Mouse (Mus musculus): ENCODE measurements around the gene Zbtb16. TPM values are rescaled to one million over a fixed set of nuclear protein-coding genes. Genes with fewer than 3 reads are reported as not detected.
A peak's percentile ranks its signal among the peaks of the same experiment; 100 is the strongest.

The Zbtb16 gene
- total RNA-seq, 2 experiments from 2014 or later, result 144 to 166 TPM

GRCm38 (mm10) chr9:48735466-48736312 lies 100.3 kb downstream of the Zbtb16 start:
- intact Hi-C loops (cut with DNase I), result loop anchor here (2.0 kb wide), 2 partner anchors 29 to 87 kb away; no protein-coding TSS in a partner anchor
- no peak for DNase-seq

DNA sequence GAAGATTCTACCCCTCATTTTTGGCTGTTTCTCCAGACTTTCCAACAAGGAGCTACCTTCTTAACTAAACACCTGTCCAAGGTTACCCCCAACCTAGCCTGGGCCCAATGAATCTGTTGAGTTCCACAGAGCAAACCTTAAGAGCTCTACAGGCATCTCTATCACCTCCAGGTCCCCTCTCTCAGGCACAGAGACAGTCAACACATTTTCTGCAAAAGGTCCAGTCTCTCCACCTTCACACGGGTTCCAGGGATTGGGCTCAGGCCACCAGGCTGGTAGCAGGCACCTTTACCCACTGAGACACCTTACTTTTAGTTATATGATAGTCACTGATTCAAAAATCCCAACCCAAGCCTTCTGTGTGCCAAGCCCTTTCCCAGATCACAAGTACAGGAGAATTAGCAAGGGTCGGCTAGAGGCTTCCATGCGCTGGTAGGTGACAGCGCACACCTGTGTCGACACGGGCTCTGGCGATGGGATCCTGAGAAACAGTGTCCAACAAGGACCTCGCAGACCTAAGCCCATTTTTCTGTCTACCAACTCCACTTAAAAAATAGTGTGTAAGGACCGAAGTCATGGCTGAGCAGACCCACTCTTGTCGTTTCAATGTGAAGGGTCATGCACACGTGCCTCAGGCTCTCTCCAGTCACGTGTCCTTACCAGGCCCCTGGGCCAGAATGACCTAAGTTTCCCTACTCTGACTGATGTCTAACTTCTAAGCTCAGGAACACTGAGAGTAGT lies 101.1 kb downstream of the Zbtb16 start:
- DNase-seq, result no peak
- intact Hi-C loops (cut with DNase I), result no loop called here

- intact Hi-C loops (cut with DNase I), result no loop called here
- DNase-seq, result no peak
Observed at GRCm38 (mm10) chr9:48733817-48734544, 102.0 kb downstream of the Zbtb16 start.

- DNase-seq, result no peak
- intact Hi-C loops (cut with DNase I), result no loop called here
Observed at GRCm38 (mm10) chr9:48733083-48733482, 102.9 kb downstream of the Zbtb16 start.

DNA sequence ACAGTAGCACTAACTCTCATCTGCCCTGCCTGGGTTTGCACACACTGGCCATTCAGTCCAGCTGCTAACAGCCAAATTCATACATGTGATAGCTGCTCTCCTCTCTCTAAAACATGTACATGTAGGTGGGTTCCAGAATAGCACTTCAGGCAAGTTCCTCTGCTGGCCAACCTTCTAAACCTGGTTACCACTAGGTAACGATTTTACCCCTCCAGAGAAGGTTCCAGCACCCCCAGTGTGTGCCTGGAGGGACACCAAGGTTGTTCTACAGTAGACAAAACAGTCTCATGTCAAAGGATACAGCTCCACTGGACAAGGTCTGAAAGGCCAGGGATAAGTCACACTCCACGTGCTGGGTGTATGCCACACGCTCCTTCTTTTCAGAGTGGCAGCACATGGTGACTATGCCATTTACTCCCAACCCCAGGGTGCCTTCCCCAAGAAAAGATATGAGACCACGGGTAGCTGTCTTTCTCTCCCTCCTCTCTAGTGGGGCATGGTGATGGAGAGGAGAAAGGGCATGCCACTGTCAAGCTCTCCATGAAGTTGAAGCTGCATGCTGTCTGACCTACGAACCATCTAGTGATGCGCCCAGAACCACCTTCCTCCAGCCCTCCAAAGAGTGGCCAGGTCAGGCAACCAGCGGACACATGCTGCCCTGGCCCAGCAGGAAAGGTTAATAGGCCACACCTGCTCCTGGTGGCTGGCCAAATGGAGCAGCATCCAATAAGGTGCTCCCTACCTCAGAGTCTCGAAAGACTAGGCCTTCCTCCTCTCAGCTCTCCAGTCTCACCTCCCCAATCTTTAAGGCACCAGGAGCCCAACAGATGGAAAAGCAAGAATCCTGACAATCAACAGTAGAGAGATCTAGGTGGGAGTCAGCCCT lies 104.1 kb downstream of the Zbtb16 start:
- intact Hi-C loops (cut with DNase I), result no loop called here
- no peak for DNase-seq

- no peak for DNase-seq
- intact Hi-C loops (cut with DNase I), result no loop called here
Observed at GRCm38 (mm10) chr9:48730446-48730979, 105.5 kb downstream of the Zbtb16 start.

GRCm38 (mm10) chr9:48729471-48729870 lies 106.6 kb downstream of the Zbtb16 start:
- peak; percentile 62 for DNase-seq
- intact Hi-C loops (cut with DNase I), result no loop called here

DNA sequence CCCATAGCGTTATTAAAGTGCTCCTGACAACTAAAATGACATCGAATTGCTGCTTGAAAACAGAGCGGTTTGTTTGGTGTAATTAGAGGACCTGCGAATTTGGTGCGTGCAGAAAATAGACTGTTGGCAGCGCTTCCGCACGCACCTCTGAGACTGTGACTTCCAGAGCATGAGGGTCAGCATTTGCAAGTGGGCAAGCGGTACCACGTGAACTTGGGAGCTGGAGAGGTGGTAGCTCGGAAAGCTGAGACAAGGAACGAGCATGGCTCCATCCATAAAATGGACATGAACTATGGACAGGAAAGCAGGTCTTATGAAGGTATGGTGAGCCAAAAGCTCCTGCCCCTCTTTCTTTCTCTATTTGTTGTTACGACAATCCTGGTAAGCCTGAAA lies 107.3 kb downstream of the Zbtb16 start:
- no peak for DNase-seq
- intact Hi-C loops (cut with DNase I), result no loop called here

GRCm38 (mm10) chr9:48728083-48728730 lies 107.8 kb downstream of the Zbtb16 start:
- intact Hi-C loops (cut with DNase I), result no loop called here
- DNase-seq, result peak in 1 of 2 experiments; percentile 29

DNA sequence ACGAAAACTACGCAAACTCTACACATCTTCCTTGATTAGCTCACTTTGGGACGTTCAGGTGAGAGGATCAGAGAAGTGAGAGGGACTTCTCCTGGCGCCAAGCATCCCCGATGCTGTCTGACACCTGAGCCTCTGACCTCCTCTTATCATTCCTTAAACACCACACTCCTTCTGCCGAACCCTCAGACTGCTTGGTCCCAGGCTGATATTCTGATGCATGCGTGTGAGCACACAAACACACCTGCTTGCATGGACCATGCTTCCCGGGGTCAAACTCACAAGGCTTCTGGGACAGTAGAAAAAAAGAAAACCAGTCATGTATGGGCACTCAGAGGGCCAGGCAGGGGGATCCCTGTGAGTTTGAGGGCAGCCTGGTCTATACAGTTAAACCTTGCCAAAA lies 109.7 kb downstream of the Zbtb16 start:
- intact Hi-C loops (cut with DNase I), result no loop called here
- DNase-seq, result no peak

DNA sequence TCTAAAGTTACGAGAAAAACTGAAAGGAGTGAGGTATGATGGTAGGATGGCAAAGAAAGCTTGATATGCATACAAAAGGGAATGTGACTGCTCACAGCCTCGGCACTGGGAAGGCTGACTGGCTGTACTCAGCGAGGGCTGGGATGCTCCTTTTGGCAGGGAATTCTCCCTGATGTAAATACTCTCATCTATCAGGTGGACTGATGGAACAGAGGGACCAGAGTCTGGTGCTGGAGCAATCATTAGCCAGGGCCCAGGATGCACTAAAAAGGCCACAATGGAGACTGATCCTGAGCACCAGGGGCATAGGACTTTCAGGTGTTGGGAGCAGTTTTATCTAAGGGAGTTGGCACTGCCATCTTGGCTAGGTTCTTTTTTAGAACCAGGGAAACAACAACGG lies 110.1 kb downstream of the Zbtb16 start:
- DNase-seq, result no peak
- intact Hi-C loops (cut with DNase I), result no loop called here

GRCm38 (mm10) chr9:48725161-48725560 lies 110.9 kb downstream of the Zbtb16 start:
- no peak for DNase-seq
- intact Hi-C loops (cut with DNase I), result no loop called here

DNA sequence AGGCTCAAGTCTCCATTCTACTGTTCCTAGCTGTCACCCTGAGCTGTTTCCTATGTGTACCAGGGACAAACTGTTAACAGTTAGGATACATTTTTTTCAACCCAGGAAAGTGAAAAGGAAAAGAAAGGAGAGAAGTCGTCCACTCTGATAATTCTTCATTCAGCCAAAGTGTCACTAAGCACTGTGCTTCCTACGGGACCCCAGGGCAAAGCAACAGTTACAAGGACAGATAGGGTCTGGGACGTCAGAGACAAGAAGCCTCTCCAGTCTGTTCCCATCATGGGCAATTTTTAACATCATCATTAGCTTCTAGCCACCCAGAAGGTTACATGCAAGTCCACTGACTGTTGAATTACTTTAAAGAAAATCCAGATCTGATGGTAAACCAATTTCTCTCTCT lies 111.3 kb downstream of the Zbtb16 start:
- DNase-seq, result no peak
- intact Hi-C loops (cut with DNase I), result loop anchor here (5.0 kb wide), 1 partner anchor 113 kb away; the partner anchor contains the start of gene Zbtb16

DNA sequence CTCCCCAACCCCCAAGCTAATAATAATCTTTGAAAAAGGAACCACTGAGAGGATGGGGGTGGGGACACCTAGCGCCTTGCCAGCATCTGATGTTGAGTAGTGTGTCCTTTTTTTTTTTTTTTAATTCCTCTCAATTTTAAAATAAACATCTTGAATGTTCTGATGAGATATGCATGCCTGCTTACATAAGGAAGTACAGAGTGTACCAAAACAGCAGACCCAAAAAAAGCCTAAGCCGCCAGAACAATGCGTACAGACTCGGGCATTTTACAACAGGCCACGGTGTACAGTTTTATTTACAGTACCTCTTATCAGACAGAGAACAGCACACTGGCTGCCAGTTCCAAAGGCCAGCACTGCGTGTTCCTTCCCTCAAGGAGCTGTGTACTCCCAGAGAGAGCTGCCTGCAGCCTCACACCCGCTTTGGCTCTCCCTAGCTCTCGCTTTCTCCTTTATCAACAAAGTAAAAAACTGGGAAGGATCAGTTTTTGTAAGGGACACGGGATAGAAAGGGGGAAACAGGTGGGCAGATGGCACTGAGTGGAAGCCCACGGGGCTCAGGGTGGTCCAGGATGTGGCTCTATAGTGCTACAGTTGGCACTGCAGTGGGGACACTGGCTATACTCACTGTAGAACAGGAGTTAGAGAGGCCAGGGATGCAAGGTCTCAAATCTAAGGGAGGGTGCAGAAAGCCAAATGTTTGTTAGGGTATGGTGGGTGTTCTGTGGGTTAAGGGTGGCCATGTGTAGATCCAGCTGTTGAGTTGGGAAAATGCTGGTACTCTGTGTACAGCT lies 112.3 kb downstream of the Zbtb16 start:
- intact Hi-C loops (cut with DNase I), result loop anchor here (1.0 to 5.0 kb wide), 3 partner anchors 14 to 114 kb away; partner anchors contain the start of gene Zbtb16
- DNase-seq, result peak; percentile 80 to 86

GRCm38 (mm10) chr9:48723025-48723424 lies 113.0 kb downstream of the Zbtb16 start:
- intact Hi-C loops (cut with DNase I), result loop anchor here (1.0 to 5.0 kb wide), 3 partner anchors 14 to 114 kb away; partner anchors contain the start of gene Zbtb16
- DNase-seq, result no peak

- intact Hi-C loops (cut with DNase I), result loop anchor here (5.0 kb wide), 1 partner anchor 115 kb away; the partner anchor contains the start of gene Zbtb16
- DNase-seq, result no peak
Observed at GRCm38 (mm10) chr9:48722261-48722920, 113.6 kb downstream of the Zbtb16 start.

DNA sequence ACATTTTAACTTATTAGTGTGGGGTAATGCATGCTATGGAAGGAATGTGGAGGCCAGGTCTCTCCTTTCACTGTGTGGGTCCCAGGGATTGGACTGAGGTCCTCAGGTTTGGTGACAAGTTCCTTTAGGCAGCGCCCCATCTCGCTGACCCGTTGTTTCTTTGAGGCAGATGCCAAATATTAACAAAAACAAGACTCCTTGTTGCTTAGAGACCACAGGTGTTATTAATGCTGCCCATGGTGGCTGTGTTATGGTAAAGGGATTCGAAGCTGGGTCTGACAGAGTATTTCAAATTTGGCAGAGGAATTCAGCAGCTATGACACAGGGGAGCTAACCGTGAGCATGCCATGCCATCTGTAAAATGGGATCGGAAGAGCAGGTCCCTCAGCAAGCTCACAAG lies 114.4 kb downstream of the Zbtb16 start:
- no peak for DNase-seq
- intact Hi-C loops (cut with DNase I), result loop anchor here (5.0 kb wide), 1 partner anchor 116 kb away; the partner anchor contains the start of gene Zbtb16
